Mouse (Mus musculus) C2C12 (cell line): ENCODE results near the gene Adat3. TPM values are rescaled to one million over a fixed set of nuclear protein-coding genes. Genes with fewer than 3 reads are reported as not detected.

ENCODE experiments used
- H3K27me3 ChIP-seq: one replicate; pipeline ENCODE4 v1.6.1; 2011; ENCODE audit not compliant: control insufficient read depth, insufficient read depth, insufficient read length
- H3K36me3 ChIP-seq: one replicate; pipeline ENCODE4 v1.6.1; 2011; ENCODE audit not compliant: control insufficient read depth, insufficient read depth
- H3K4me3 ChIP-seq: one replicate; pipeline ENCODE4 v1.5.1; 2011; ENCODE audit warnings: mild to moderate bottlenecking, control low read depth; ENCODE audit not compliant: poor library complexity, insufficient read depth, severe bottlenecking
- H3K79me2 ChIP-seq: one replicate; pipeline ENCODE4 v1.6.1; 2011; ENCODE audit not compliant: control insufficient read depth, insufficient read depth
- H3K79me3 ChIP-seq: one replicate; pipeline ENCODE4 v1.6.1; 2011; ENCODE audit warnings: low read depth, control low read depth
- H3ac ChIP-seq: one replicate; pipeline ENCODE3; 2011; ENCODE audit warnings: low read depth; ENCODE audit not compliant: control insufficient read depth, insufficient read length
- CEBPB ChIP-seq: IDR thresholded peaks from one replicate; pipeline ENCODE4 v1.6.1; 2011; ENCODE audit warnings: low read depth, mild to moderate bottlenecking, control low read depth, moderate library complexity
- CTCF ChIP-seq: IDR thresholded peaks from one replicate; pipeline ENCODE4 v1.5.1; 2011; ENCODE audit not compliant: control insufficient read depth, insufficient read depth, insufficient read length
- FOSL1 ChIP-seq: IDR thresholded peaks from one replicate; pipeline ENCODE4 v1.8.0; 2011; ENCODE audit warnings: mild to moderate bottlenecking, low read length; ENCODE audit not compliant: poor library complexity, insufficient read depth, severe bottlenecking
- MAX ChIP-seq: IDR thresholded peaks from one replicate; pipeline ENCODE4 v1.6.1; 2011; ENCODE audit warnings: mild to moderate bottlenecking, control low read depth
- MYOD1 ChIP-seq: IDR thresholded peaks from one replicate; pipeline ENCODE4 v1.6.1; 2011; ENCODE audit warnings: low read depth; ENCODE audit not compliant: control insufficient read depth, insufficient read length
- MYOG ChIP-seq: IDR thresholded peaks from one replicate; pipeline ENCODE4 v1.6.1; 2011; ENCODE audit not compliant: control insufficient read depth, insufficient read length; ENCODE audit errors: extremely low read depth
- USF1 ChIP-seq: IDR thresholded peaks from one replicate; pipeline ENCODE4 v1.6.1; 2011; ENCODE audit warnings: low read depth, mild to moderate bottlenecking, control low read depth, moderate library complexity
- polyA plus RNA-seq: library from polyadenylated mRNA; unstranded; fragments of >200 nt; fragmentation: generic; extraction: Trizol; gene quantifications from one replicate; pipeline ENCODE4 v1.2.1, GENCODE M21; 2012; ENCODE audit warnings: missing spikeins

The Adat3 gene
- polyA plus RNA-seq, 1 experiment: 11.1 TPM

- H3ac ChIP-seq: peak within 1 kb of the TSS; percentile 75
- TF ChIP-seq MYOD1 (no peak), CEBPB (no peak), MAX (peak; percentile 99), CTCF (peak; percentile 52)
These were observed 41.4 kb upstream of the Adat3 start, which contains the start of gene Rexo1 for GRCm38 (mm10) chr10:80561116-80561944. Gene Rexo1 (minus strand): TSS chr10:80561560.

GRCm38 (mm10) chr10:80566375-80567092, 36.1 kb upstream of the Adat3 start:
- Histone ChIP-seq H3K27me3 (no peaks in the 10 kb centered on the region), H3ac (no peak overlapping the region), H3K79me3 (peaks cover 21% of the 10 kb centered on the region), H3K79me2 (peaks cover 32% of the 10 kb centered on the region), H3K36me3 (peaks cover 8% of the 10 kb centered on the region), H3K4me3 (no peak overlapping the region)
- TF ChIP-seq USF1 (no peak), MYOG (no peak), CTCF (peak; percentile 92), CEBPB (no peak), MYOD1 (peak; percentile 78), FOSL1 (no peak), MAX (no peak)

More at GRCm38 (mm10) chr10:80561116-80561944, 41.4 kb upstream of the Adat3 start, which contains the start of gene Rexo1:
- Histone ChIP-seq H3K4me3 (peak within 1 kb of the TSS; percentile 99), H3K27me3 (no peaks in the 10 kb centered on the region), H3K36me3 (no peaks in the 10 kb centered on the region), H3K79me3 (peaks cover 46% of the 10 kb centered on the region), H3K79me2 (peaks cover 51% of the 10 kb centered on the region)

- TF ChIP-seq MYOG (no peak), FOSL1 (no peak), MYOD1 (no peak), CTCF (no peak), MAX (no peak), USF1 (no peak), CEBPB (no peak)
These were observed 33.8 kb upstream of the Adat3 start for GRCm38 (mm10) chr10:80568876-80569275.

GRCm38 (mm10) chr10:80569664-80570066, 33.0 kb upstream of the Adat3 start:
- no peak overlapping the region for H3K4me3 ChIP-seq
- no peak overlapping the region for H3ac ChIP-seq
- H3K36me3 ChIP-seq: peaks cover 12% of the 10 kb centered on the region
- H3K79me3 ChIP-seq: peaks cover 51% of the 10 kb centered on the region
- peaks cover 64% of the 10 kb centered on the region for H3K79me2 ChIP-seq
- no peak for TF ChIP-seq MAX
- no peak for TF ChIP-seq FOSL1
- TF ChIP-seq MYOG: no peak
- no peak for TF ChIP-seq MYOD1
- TF ChIP-seq CEBPB: no peak
- TF ChIP-seq CTCF: no peak
- TF ChIP-seq USF1: no peak
- H3K27me3 ChIP-seq: no peaks in the 10 kb centered on the region

More at GRCm38 (mm10) chr10:80568876-80569275, 33.8 kb upstream of the Adat3 start:
- H3K79me3 ChIP-seq: peaks cover 43% of the 10 kb centered on the region
- peaks cover 56% of the 10 kb centered on the region for H3K79me2 ChIP-seq
- H3K27me3 ChIP-seq: no peaks in the 10 kb centered on the region
- peaks cover 8% of the 10 kb centered on the region for H3K36me3 ChIP-seq
- H3ac ChIP-seq: no peak overlapping the region
- H3K4me3 ChIP-seq: no peak overlapping the region

- Histone ChIP-seq H3K4me3 (no peak overlapping the region), H3K79me2 (peaks cover 71% of the 10 kb centered on the region), H3ac (no peak overlapping the region), H3K79me3 (peaks cover 59% of the 10 kb centered on the region), H3K27me3 (no peaks in the 10 kb centered on the region), H3K36me3 (peaks cover 16% of the 10 kb centered on the region)
- TF ChIP-seq MYOG (no peak), MAX (no peak), CTCF (no peak), CEBPB (no peak), MYOD1 (no peak), FOSL1 (no peak), USF1 (no peak)
These were observed 32.3 kb upstream of the Adat3 start for GRCm38 (mm10) chr10:80570419-80570818.
